Mouse (Mus musculus) limb, embryonic 14.5 days (tissue): ENCODE data around the gene Gm10837. TPM values are rescaled to one million over a fixed set of nuclear protein-coding genes. Genes with fewer than 3 reads are reported as not detected.
"Not testable (repeated sequence)": the region's sequence is repeated elsewhere in the genome, so short reads cannot be mapped to it uniquely, and the experiment has no call there.

ENCODE experiments used
- ATAC-seq: fragments of 200-750 bp; cut with Nextera tagmentation; 2 replicates; pipeline ENCODE4 v1.8.0; 2017; ENCODE audit warnings: low read depth, moderate number of reproducible peaks, moderate TSS enrichment; ENCODE audit not compliant: low FRiP score
- DNase-seq: peaks from one replicate; pipeline ENCODE4 v3.0.0-alpha.2; 2015; ENCODE audit warnings: low spot score
- H3K27ac ChIP-seq: fragments of 300-500 bp; sonication (generic); replicated peaks from 2 replicates; pipeline ENCODE4 v1.5.1; 2014; ENCODE audit warnings: low read depth, mild to moderate bottlenecking, low read length, moderate library complexity, mixed read lengths
- H3K27me3 ChIP-seq: fragments of 300-500 bp; sonication (generic); 2 replicates; pipeline ENCODE4 v1.6.1; 2014; ENCODE audit warnings: low read length, mixed read lengths; ENCODE audit not compliant: control insufficient read depth, insufficient read depth
- H3K36me3 ChIP-seq: fragments of 300-500 bp; sonication (generic); 2 replicates; pipeline ENCODE4 v1.6.1; 2014; ENCODE audit warnings: mild to moderate bottlenecking, low read length, moderate library complexity, mixed read lengths; ENCODE audit not compliant: control insufficient read depth, insufficient read depth
- H3K4me1 ChIP-seq: fragments of 300-500 bp; sonication (generic); 2 replicates; pipeline ENCODE4 v1.6.1; 2014; ENCODE audit warnings: antibody characterized with exemption, low read length, mixed read lengths; ENCODE audit not compliant: control insufficient read depth, insufficient read depth
- H3K4me2 ChIP-seq: fragments of 300-500 bp; sonication (generic); replicated peaks from 2 replicates; pipeline ENCODE4 v1.6.1; 2014; ENCODE audit warnings: low read depth, mild to moderate bottlenecking, low read length, moderate library complexity; ENCODE audit not compliant: severe bottlenecking
- H3K4me3 ChIP-seq: fragments of 300-500 bp; sonication (generic); replicated peaks from 2 replicates; pipeline ENCODE4 v1.5.1; 2014; ENCODE audit warnings: low read length
- H3K9ac ChIP-seq: fragments of 300-500 bp; sonication (generic); 2 replicates; pipeline ENCODE4 v1.6.1; 2014; ENCODE audit warnings: mild to moderate bottlenecking, low read depth, low read length, moderate library complexity; ENCODE audit not compliant: severe bottlenecking
- H3K9me3 ChIP-seq: fragments of 300-500 bp; sonication (generic); 2 replicates; pipeline ENCODE4 v1.6.1; 2016; ENCODE audit warnings: low read length; ENCODE audit not compliant: control insufficient read depth
- POLR2A ChIP-seq: fragments of 200-500 bp; IDR thresholded peaks from 2 replicates; pipeline ENCODE4 v1.8.0; 2012; ENCODE audit warnings: inconsistent platforms, mild to moderate bottlenecking, moderate library complexity, borderline replicate concordance; ENCODE audit not compliant: insufficient read depth, insufficient read length; ENCODE audit errors: extremely low read depth
- WGBS: fragments of 180-500 bp; shearing (Covaris S2); extraction: QIAGEN DNeasy Blood & Tissue Kit; methylation state at CpG from one replicate; pipeline ENCODE4 v1.1.7; 2014; 5-methylcytosine and 5-hydroxymethylcytosine counted together
- polyA plus RNA-seq, 2 experiments: library from polyadenylated mRNA; depleted of rRNA in 1 of 2; stranded (reverse) in 1 of 2; unstranded in 1 of 2; fragments of >200 nt; fragmentation: Nextera tagmentation in 1 of 2; extraction: Ambion mirVana in 1 of 2; gene quantifications; 2 replicates each; pipeline versions ENCODE4 v1.2.1 to v1.2.3; 2012 to 2014

Gm10837 gene
- polyA plus RNA-seq, 2 experiments: 0.12 TPM; not detected in 1

- peaks cover 15% of the 10 kb centered on the region for H3K4me1 ChIP-seq
- no peak overlapping the region for H3K9ac ChIP-seq
- 25% methylated on average over 13 of the region's 13 CpGs for WGBS
- no peak overlapping the region for H3K27ac ChIP-seq
- H3K9me3 ChIP-seq: no peaks in the 10 kb centered on the region
- ATAC-seq (no peak), DNase-seq (no peak)
- peak overlapping the region; percentile 38; the same call in 1 of the 2 replicates for H3K4me2 ChIP-seq
- H3K27me3 ChIP-seq: peaks cover 73% of the 10 kb centered on the region
- no peaks in the 10 kb centered on the region for H3K36me3 ChIP-seq
- peak overlapping the region; percentile 23; the same call in 1 of the 2 replicates for H3K4me3 ChIP-seq
- TF ChIP-seq POLR2A: no peak
These were observed 37.5 kb upstream of the Gm10837 start for GRCm38 (mm10) chr14:122452701-122453387.

DNA sequence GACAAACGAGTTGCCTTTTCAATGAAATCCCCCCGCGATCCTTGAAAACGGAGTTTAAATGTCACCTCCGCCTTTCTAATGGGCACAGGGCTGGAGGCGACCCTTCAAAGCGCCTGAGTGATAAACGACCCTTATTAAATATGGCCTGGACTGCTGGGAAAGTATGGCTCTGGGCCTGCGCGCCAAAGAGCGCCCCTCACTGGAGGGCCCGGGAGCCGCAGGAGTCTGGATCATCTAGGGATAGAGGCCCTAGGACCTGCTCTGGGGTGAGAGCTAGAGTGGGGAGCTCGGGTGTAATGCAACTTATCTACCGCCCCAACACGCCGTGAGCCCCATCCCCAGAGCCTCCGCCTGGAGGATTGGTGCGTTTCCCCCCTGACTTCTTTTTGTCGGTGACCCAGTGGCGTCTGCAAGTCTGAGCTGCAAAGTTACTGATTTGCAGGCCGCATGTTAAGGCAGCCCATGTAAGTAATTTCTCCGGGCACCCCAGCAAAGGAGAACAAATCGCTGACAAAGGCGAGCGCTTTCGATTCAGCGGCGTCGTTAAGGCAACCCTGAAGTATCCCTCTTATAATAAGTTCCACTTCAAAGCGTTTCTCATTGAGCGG is 36.9 kb upstream of the Gm10837 start:
- Histone ChIP-seq H3K9me3 (no peaks in the 10 kb centered on the region), H3K4me2 (peak overlapping the region; percentile 38), H3K36me3 (no peaks in the 10 kb centered on the region), H3K27me3 (peaks cover 70% of the 10 kb centered on the region), H3K4me3 (peak overlapping the region; percentile 23), H3K4me1 (peaks cover 15% of the 10 kb centered on the region), H3K9ac (no peak overlapping the region), H3K27ac (no peak overlapping the region)
- ATAC-seq (peak; percentile 32; the same call in 1 of the 2 replicates), DNase-seq (no peak)
- TF ChIP-seq POLR2A: no peak
- 5% methylated on average over 32 of the region's 32 CpGs for WGBS

DNA sequence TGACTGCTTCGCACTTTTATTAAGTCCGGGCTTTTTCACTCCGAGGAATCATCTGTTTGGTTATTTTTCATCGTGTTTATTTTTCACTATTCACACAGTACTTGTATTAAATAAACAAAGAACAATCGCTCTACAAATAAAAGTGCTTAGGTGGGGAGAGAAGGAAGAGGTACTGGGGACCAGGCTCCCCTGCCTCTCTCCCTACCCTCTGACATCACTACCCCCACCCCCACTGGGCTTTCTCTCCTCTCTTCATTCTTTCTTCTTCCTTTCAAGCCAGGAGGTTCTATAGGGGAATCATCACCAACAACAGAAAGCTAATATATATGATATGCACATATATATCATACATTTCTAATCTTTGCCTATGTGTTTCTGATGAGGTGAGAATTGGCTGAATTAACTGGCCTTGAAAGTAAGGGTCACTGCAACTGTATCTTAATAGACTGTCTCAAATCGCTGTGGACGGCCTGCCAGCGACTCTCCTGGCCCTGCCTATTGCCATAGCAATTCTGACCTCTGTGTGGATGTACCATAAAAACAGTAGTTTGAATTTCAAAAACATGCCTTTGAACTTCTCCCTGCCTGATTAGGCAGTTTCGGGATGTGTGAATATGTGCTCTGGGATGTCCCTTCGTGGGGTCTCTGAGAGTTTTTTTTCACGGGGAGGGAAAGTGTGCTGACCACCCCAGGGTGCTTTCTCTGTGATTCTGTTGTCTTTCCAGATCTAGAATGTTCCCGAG is 36.2 kb upstream of the Gm10837 start:
- Histone ChIP-seq H3K4me2 (peak overlapping the region; percentile 38), H3K4me1 (peaks cover 15% of the 10 kb centered on the region), H3K27ac (no peak overlapping the region), H3K27me3 (peaks cover 63% of the 10 kb centered on the region), H3K4me3 (peak overlapping the region; percentile 23), H3K9ac (no peak overlapping the region), H3K9me3 (no peaks in the 10 kb centered on the region), H3K36me3 (no peaks in the 10 kb centered on the region)
- DNase-seq (no peak), ATAC-seq (no peak)
- no peak for TF ChIP-seq POLR2A
- 15% methylated on average over 12 of the region's 12 CpGs for WGBS

DNA sequence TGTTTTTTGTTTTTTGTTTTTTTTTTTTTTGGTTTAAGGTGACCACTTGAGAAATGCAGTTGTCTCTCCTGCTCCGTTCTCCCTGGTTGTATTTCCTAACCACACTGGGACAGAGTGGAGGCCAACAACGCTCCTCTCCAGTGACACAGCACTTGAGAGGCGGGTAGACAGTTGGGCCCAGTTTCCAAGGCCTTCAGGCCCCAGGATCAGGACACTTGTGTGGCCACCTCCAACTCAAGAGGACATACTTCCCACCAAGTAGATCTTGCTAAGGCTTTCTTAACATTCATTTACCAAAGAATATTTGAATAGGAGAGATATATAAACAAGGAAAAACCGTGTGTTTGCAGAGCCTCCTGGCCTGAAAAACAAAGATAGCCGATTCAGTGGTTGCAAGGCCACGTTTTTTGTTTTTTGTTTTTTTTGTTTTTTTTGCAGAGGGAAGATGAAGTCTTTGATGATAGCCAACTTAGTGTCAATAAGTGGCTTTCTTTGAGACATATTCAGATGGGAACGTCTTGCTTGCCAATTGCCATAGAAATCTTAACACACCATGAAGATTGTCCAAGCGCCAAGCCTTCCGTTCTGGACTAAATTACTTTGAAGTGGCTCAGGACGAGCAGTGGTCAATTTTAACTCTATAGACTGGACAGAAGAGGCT is 35.4 kb upstream of the Gm10837 start:
- no peak overlapping the region for H3K9ac ChIP-seq
- H3K4me2 ChIP-seq: no peak overlapping the region
- no peaks in the 10 kb centered on the region for H3K9me3 ChIP-seq
- ATAC-seq (no peak), DNase-seq (no peak)
- no peaks in the 10 kb centered on the region for H3K36me3 ChIP-seq
- 72% methylated on average over 10 of the region's 10 CpGs for WGBS
- peaks cover 55% of the 10 kb centered on the region for H3K27me3 ChIP-seq
- peaks cover 15% of the 10 kb centered on the region for H3K4me1 ChIP-seq
- no peak overlapping the region for H3K4me3 ChIP-seq
- no peak for TF ChIP-seq POLR2A
- H3K27ac ChIP-seq: no peak overlapping the region

DNA sequence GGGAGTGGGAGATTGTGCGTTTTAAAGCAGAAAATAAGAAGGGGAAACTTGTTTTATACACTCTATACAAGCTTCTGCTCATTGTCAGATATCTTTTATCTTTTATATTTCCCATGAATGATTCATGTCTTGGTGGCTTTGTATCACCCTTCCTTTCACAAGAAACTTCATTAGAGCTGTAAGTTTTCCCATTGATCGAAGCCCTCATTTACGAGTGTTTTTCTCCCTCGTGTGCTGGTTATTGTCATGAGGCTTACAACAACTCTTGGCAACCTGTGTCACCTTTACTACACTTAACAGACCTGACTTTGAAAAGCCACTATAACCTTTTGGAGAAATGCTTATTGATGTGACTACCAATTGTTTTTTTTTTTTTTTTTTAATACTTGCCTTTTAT is 34.8 kb upstream of the Gm10837 start:
- ATAC-seq: no peak

DNA sequence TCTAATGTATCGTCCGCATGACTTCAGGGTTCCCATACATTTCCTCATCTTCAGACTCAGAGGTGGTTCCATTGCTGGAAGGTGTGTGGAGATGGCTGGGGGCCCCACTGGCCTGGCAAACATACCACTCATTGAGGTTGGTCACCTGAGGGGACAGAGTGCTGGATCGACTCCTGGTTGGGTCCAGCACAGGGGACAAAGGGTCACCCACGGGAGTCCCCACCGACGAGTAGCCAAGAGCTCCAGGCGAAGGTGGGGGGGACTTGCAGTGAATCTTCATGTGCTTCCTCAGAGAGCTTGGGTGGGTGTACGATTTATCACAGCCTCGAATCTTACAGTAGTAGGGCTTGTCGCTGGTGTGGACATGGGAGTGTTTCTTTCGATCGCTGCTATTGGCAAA is 31.1 kb upstream of the Gm10837 start:
- H3K4me1 ChIP-seq, H3K27ac ChIP-seq, ATAC-seq, H3K4me2 ChIP-seq, H3K36me3 ChIP-seq, H3K9ac ChIP-seq, H3K9me3 ChIP-seq, DNase-seq, H3K4me3 ChIP-seq: not testable (repeated sequence)
- H3K27me3 ChIP-seq: peaks cover 42% of the 10 kb centered on the region
- WGBS: 78% methylated on average over 4 of the region's 12 CpGs

More for the DNA sequence above, 34.8 kb upstream of the Gm10837 start:
- TF ChIP-seq POLR2A: no peak
- Histone ChIP-seq H3K4me3 (no peak overlapping the region), H3K4me1 (peaks cover 10% of the 10 kb centered on the region), H3K27me3 (peaks cover 49% of the 10 kb centered on the region), H3K27ac (no peak overlapping the region), H3K9ac (no peak overlapping the region), H3K4me2 (no peak overlapping the region), H3K36me3 (no peaks in the 10 kb centered on the region), H3K9me3 (no peaks in the 10 kb centered on the region)
- no peak for DNase-seq
- 58% methylated on average over 4 of the region's 4 CpGs for WGBS
